Mouse (Mus musculus): ENCODE measurements around the gene Ucn.

- TF ChIP-seq POLR2A (IDR thresholded peaks at IDR 0.05; ENCODE audit: extremely low read depth, insufficient read depth, low read length), result no peak
- no peak for TF ChIP-seq CTCF (IDR thresholded peaks at IDR 0.05; ENCODE audit: extremely low read depth, insufficient read depth, low read length)
Observed at GRCm38 (mm10) chr5:31094100-31094798, 44.4 kb downstream of the Ucn start.
